8 mouse cellular contexts compared by ENCODE assay signal in genomic region chr12:73112326-73113087, GRCm38 (mm10). TPM values are rescaled to one million over a fixed set of nuclear protein-coding genes. Genes with fewer than 3 reads are reported as not detected.
A peak's percentile ranks its signal among the peaks of the same experiment; 100 is the strongest.
DNase-seq lines count a peak whose midpoint lies in the region; ATAC-seq and TF ChIP-seq lines count a peak whose summit lies in the region.

No protein-coding gene starts in this region.

- H3K4me1 ChIP-seq in ES-Bruce4 (ENCODE audit: control insufficient read depth, insufficient read depth, low read length), result peaks cover 6% of the 10 kb centered on the region
- peaks cover 38% of the 10 kb centered on the region for H3K4me1 ChIP-seq in embryonic facial prominence, embryonic 13.5 days
- peaks cover 11% of the 10 kb centered on the region in 2 experiments for H3K4me1 ChIP-seq in heart, embryonic 14.5 days (ENCODE audit: control insufficient read depth in 2 of 2, insufficient read depth in 2 of 2, low read length in 2 of 2)
- H3K4me1 ChIP-seq in lung, embryonic 14.5 days (ENCODE audit: insufficient read depth), result peaks cover 12% of the 10 kb centered on the region

- H3K36me3 ChIP-seq in ES-Bruce4 (ENCODE audit: control insufficient read depth, insufficient read depth, low read length, poor library complexity, severe bottlenecking), result peaks cover 22% of the 10 kb centered on the region
- H3K36me3 ChIP-seq in embryonic facial prominence, embryonic 13.5 days, result peaks cover 11% of the 10 kb centered on the region
- H3K36me3 ChIP-seq in heart, embryonic 14.5 days (ENCODE audit: control insufficient read depth, insufficient read depth, low read length), result peaks cover 8% of the 10 kb centered on the region; the same call in 1 of the 2 replicates
- H3K36me3 ChIP-seq in lung, embryonic 14.5 days (ENCODE audit: insufficient read depth), result 0 out of 2 replicates have a peak, but pooled peaks cover 5% of the 10 kb centered on the region

- H3K9ac ChIP-seq in ES-Bruce4 (ENCODE audit: low read depth, poor library complexity, severe bottlenecking), result peak overlapping the region; percentile 84
- peak overlapping the region; percentile 96 for H3K9ac ChIP-seq in embryonic facial prominence, embryonic 13.5 days
- peak overlapping the region; percentile 82 for H3K9ac ChIP-seq in heart, embryonic 14.5 days (ENCODE audit: low read length)
- H3K9ac ChIP-seq in lung, embryonic 14.5 days, result peak overlapping the region; percentile 76

- no peak for TF ChIP-seq POLR2A in ES-Bruce4 (IDR thresholded peaks at IDR 0.05; ENCODE audit: insufficient read depth, low read length)

- ATAC-seq in embryonic facial prominence, embryonic 13.5 days (ENCODE audit: insufficient number of reproducible peaks, insufficient read depth, low FRiP score, low TSS enrichment, low read depth), result no peak; the same call in 1 of the 2 replicates
- ATAC-seq in heart, embryonic 14.5 days (ENCODE audit: insufficient number of reproducible peaks, insufficient read depth, low FRiP score, low read depth), result peak; percentile 51; the same call in 1 of the 2 replicates
- ATAC-seq in lung, embryonic 14.5 days (ENCODE audit: insufficient read depth), result peak; percentile 39

- peak overlapping the region; percentile 93 for H3K27ac ChIP-seq in ES-Bruce4 (ENCODE audit: insufficient read depth, low read length)
- H3K27ac ChIP-seq in embryonic facial prominence, embryonic 13.5 days, result peak overlapping the region; percentile 94
- H3K27ac ChIP-seq in heart, embryonic 14.5 days (replicated peaks in 1 of 2; ENCODE audit: control insufficient read depth in 1 of 2, insufficient read depth in 1 of 2, low read depth in 2 of 2, low read length in 2 of 2), result peak overlapping the region; percentile 29 to 65
- H3K27ac ChIP-seq in lung, embryonic 14.5 days (ENCODE audit: low read depth), result peak overlapping the region; percentile 90

- H3K4me3 ChIP-seq in ES-Bruce4 (ENCODE audit: low read depth, low read length), result peak overlapping the region; percentile 79
- H3K4me3 ChIP-seq in embryonic facial prominence, embryonic 13.5 days, result peak overlapping the region; percentile 88
- H3K4me3 ChIP-seq in heart, embryonic 14.5 days (ENCODE audit: control insufficient read depth in 1 of 2, insufficient read depth in 1 of 2, low read depth in 1 of 2, low read length in 2 of 2), result peak overlapping the region; percentile 85
- peak overlapping the region; percentile 71 for H3K4me3 ChIP-seq in lung, embryonic 14.5 days (ENCODE audit: low read depth, low read length)

- DNase-seq in adrenal gland, postnatal 14 days, result peak; percentile 62
- peak; percentile 67 for DNase-seq in kidney, postnatal 10 days
- DNase-seq in lung, embryonic 14.5 days, result peak; percentile 76
- DNase-seq in ovary, postnatal 14 days (ENCODE audit: low spot score), result peak; percentile 22
- DNase-seq in spleen, adult 18-20 months, result no peak

- H3K27me3 ChIP-seq in ES-Bruce4 (ENCODE audit: control insufficient read depth, insufficient read depth, low read length, poor library complexity, severe bottlenecking), result no peaks in the 10 kb centered on the region
- H3K27me3 ChIP-seq in embryonic facial prominence, embryonic 13.5 days, result no peaks in the 10 kb centered on the region
- H3K27me3 ChIP-seq in heart, embryonic 14.5 days (ENCODE audit: control insufficient read depth, insufficient read depth, low read length), result no peaks in the 10 kb centered on the region
- H3K27me3 ChIP-seq in lung, embryonic 14.5 days (ENCODE audit: insufficient read depth, low read length), result no peaks in the 10 kb centered on the region

- TF ChIP-seq EP300 in ES-Bruce4 (IDR thresholded peaks at IDR 0.05; ENCODE audit: insufficient read depth, low read depth, low read length), result no peak

- H3K9me3 ChIP-seq in ES-Bruce4 (replicated peaks; ENCODE audit: control insufficient read depth, insufficient read depth, low read length, poor library complexity, severe bottlenecking), result no peaks in the 10 kb centered on the region
- no peaks in the 10 kb centered on the region for H3K9me3 ChIP-seq in embryonic facial prominence, embryonic 13.5 days
- no peaks in the 10 kb centered on the region for H3K9me3 ChIP-seq in heart, embryonic 14.5 days (ENCODE audit: control insufficient read depth, low read length)
- no peaks in the 10 kb centered on the region for H3K9me3 ChIP-seq in lung, embryonic 14.5 days (ENCODE audit: low read depth, low read length)

- peak overlapping the region; percentile 68 for H3K4me2 ChIP-seq in embryonic facial prominence, embryonic 13.5 days
- H3K4me2 ChIP-seq in heart, embryonic 14.5 days (ENCODE audit: low read length), result peak overlapping the region; percentile 98
- H3K4me2 ChIP-seq in lung, embryonic 14.5 days, result peak overlapping the region; percentile 97

- under 1% methylated on average over 70 of the region's 71 CpGs for WGBS in embryonic facial prominence, embryonic 13.5 days
- under 1% methylated on average over 60 of the region's 71 CpGs for WGBS in heart, embryonic 14.5 days
- under 1% methylated on average over 67 of the region's 71 CpGs for WGBS in lung, embryonic 14.5 days

- no peak for TF ChIP-seq CTCF in ES-Bruce4 (IDR thresholded peaks at IDR 0.05; ENCODE audit: low read depth, low read length)
- no peak for TF ChIP-seq CTCF in lung, embryonic 14.5 days (IDR thresholded peaks at IDR 0.05; ENCODE audit: low read depth)

RNA-seq across cellular contexts. Expression of gene Six4, which starts 0.7 kb away (rescaled TPM):
- 46.0 and 47.0 TPM in 2 replicates for polyA plus RNA-seq in ES-Bruce4 (2011; ENCODE audit: insufficient read depth, insufficient read length, low read depth, missing spikeins)
- 1.3 and 1.5 TPM in 2 replicates for total RNA-seq in adrenal gland, postnatal 14 days (2021)
- polyA plus RNA-seq in embryonic facial prominence, embryonic 13.5 days (2015; fragmentation: Nextera tagmentation; extraction: Ambion mirVana), result 6.5 and 7.2 TPM in 2 replicates
- polyA plus RNA-seq in heart, embryonic 14.5 days (2014; fragmentation: Nextera tagmentation; extraction: Ambion mirVana), result 1.2 and 1.4 TPM in 2 replicates
- 3.4 and 3.8 TPM in 2 replicates for polyA plus RNA-seq in lung, embryonic 14.5 days (2014; fragmentation: Nextera tagmentation; extraction: Ambion mirVana)

RNA-seq across cellular contexts. Expression of gene Mnat1, which starts 11.0 kb away (rescaled TPM):
- 71.2 and 77.6 TPM in 2 replicates for polyA plus RNA-seq in ES-Bruce4 (2011; ENCODE audit: insufficient read depth, insufficient read length, low read depth, missing spikeins)
- 20.5 and 22.6 TPM in 2 replicates for total RNA-seq in adrenal gland, postnatal 14 days (2021)
- polyA plus RNA-seq in embryonic facial prominence, embryonic 13.5 days (2015; fragmentation: Nextera tagmentation; extraction: Ambion mirVana), result 34.6 and 35.6 TPM in 2 replicates
- polyA plus RNA-seq in heart, embryonic 14.5 days (2014; fragmentation: Nextera tagmentation; extraction: Ambion mirVana), result 28.2 and 28.8 TPM in 2 replicates
- polyA plus RNA-seq in lung, embryonic 14.5 days (2014; fragmentation: Nextera tagmentation; extraction: Ambion mirVana), result 36.2 and 37.3 TPM in 2 replicates

RNA-seq across cellular contexts. Expression of gene Six1, which starts 58.8 kb away (rescaled TPM):
- 2.9 and 3.5 TPM in 2 replicates for polyA plus RNA-seq in ES-Bruce4 (2011; ENCODE audit: insufficient read depth, insufficient read length, low read depth, missing spikeins)
- 4.3 and 5.2 TPM in 2 replicates for total RNA-seq in adrenal gland, postnatal 14 days (2021)
- polyA plus RNA-seq in embryonic facial prominence, embryonic 13.5 days (2015; fragmentation: Nextera tagmentation; extraction: Ambion mirVana), result 34.3 and 35.0 TPM in 2 replicates
- polyA plus RNA-seq in heart, embryonic 14.5 days (2014; fragmentation: Nextera tagmentation; extraction: Ambion mirVana), result 0.09 and 0.27 TPM in 2 replicates
- polyA plus RNA-seq in lung, embryonic 14.5 days (2014; fragmentation: Nextera tagmentation; extraction: Ambion mirVana), result 0.45 and 0.53 TPM in 2 replicates

Comparison
In these comparisons a context has a peak if more than half of its experiments do, and no peak if none do; other contexts are left out.
1. DNase-seq: peak in adrenal gland, postnatal 14 days (single experiment), kidney, postnatal 10 days (single experiment), lung, embryonic 14.5 days (single experiment) and ovary, postnatal 14 days (single experiment); none in spleen, adult 18-20 months (0 of 2).
2. Peak in every context shown above with its lines, with median percentiles within 50 percentile points of each other: H3K27ac ChIP-seq, H3K4me3 ChIP-seq, H3K9ac ChIP-seq and H3K4me2 ChIP-seq.